Mouse (Mus musculus) stomach, embryonic 16.5 days (tissue): ENCODE measurements around the gene Tcp10a. TPM values are rescaled to one million over a fixed set of nuclear protein-coding genes. Genes with fewer than 3 reads are reported as not detected.
"Not testable (repeated sequence)": the region's sequence is repeated elsewhere in the genome, so short reads cannot be mapped to it uniquely, and the experiment has no call there.

Experiments
- ATAC-seq: fragments of 200-750 bp; cut with Nextera tagmentation; 2 replicates; pipeline ENCODE4 v1.8.0; 2017; ENCODE audit warnings: moderate number of reproducible peaks, moderate TSS enrichment; ENCODE audit not compliant: insufficient read depth, low FRiP score
- H3K27ac ChIP-seq: fragments of 300-500 bp; sonication (generic); 2 replicates; pipeline ENCODE4 v1.5.1; 2014; ENCODE audit warnings: low read length
- H3K27me3 ChIP-seq: fragments of 300-500 bp; sonication (generic); 2 replicates; pipeline ENCODE4 v1.6.1; 2014; ENCODE audit warnings: low read length, control low read depth, mixed read lengths; ENCODE audit not compliant: control insufficient read depth, insufficient read depth
- H3K36me3 ChIP-seq: fragments of 300-500 bp; sonication (generic); 2 replicates; pipeline ENCODE4 v1.6.1; 2014; ENCODE audit warnings: low read length; ENCODE audit not compliant: control insufficient read depth, insufficient read depth
- H3K4me1 ChIP-seq: fragments of 300-500 bp; sonication (generic); 2 replicates; pipeline ENCODE4 v1.6.1; 2014; ENCODE audit warnings: low read length, control low read depth, mixed read lengths; ENCODE audit not compliant: control insufficient read depth, insufficient read depth
- H3K4me2 ChIP-seq: fragments of 300-500 bp; sonication (generic); 2 replicates; pipeline ENCODE4 v1.6.1; 2014; ENCODE audit warnings: low read depth, low read length, mixed read lengths
- H3K4me3 ChIP-seq: fragments of 300-500 bp; sonication (generic); replicated peaks from 2 replicates; pipeline ENCODE4 v1.5.1; 2014; ENCODE audit warnings: mild to moderate bottlenecking, low read length
- H3K9ac ChIP-seq: fragments of 300-500 bp; sonication (generic); 2 replicates; pipeline ENCODE4 v1.6.1; 2014; ENCODE audit warnings: low read length
- H3K9me3 ChIP-seq: fragments of 300-500 bp; sonication (generic); replicated peaks from 2 replicates; pipeline ENCODE4 v1.6.1; 2016; ENCODE audit warnings: low read length, control low read depth; ENCODE audit not compliant: control insufficient read depth
- WGBS: fragments of 180-500 bp; shearing (Covaris S2); extraction: QIAGEN DNeasy Blood & Tissue Kit; methylation state at CpG from one replicate; pipeline ENCODE4 v1.1.7; 2014; 5-methylcytosine and 5-hydroxymethylcytosine counted together
- polyA plus RNA-seq: library from polyadenylated mRNA; unstranded; fragments of >200 nt; fragmentation: Nextera tagmentation; extraction: Ambion mirVana; gene quantifications from 2 replicates; pipeline ENCODE4 v1.2.1, GENCODE M21; 2015

Tcp10a gene
- not detected in 2 replicates for polyA plus RNA-seq

GRCm38 (mm10) chr17:7324346-7324745, at the start of gene Tcp10a:
Tcp10a (plus strand) TSS chr17:7324646.
- not testable (repeated sequence) for H3K4me1 ChIP-seq, H3K36me3 ChIP-seq, ATAC-seq

GRCm38 (mm10) chr17:7278702-7279242, 45.7 kb upstream of the Tcp10a start:
- 89% methylated on average over 15 of the region's 15 CpGs for WGBS
- no peak overlapping the region for H3K4me2 ChIP-seq

More at GRCm38 (mm10) chr17:7324346-7324745, at the start of gene Tcp10a:
- not testable (repeated sequence) for H3K9ac ChIP-seq, H3K4me2 ChIP-seq, H3K27ac ChIP-seq, H3K4me3 ChIP-seq, H3K27me3 ChIP-seq, H3K9me3 ChIP-seq
- 88% methylated on average over 3 of the region's 5 CpGs for WGBS

GRCm38 (mm10) chr17:7279251-7279650, 45.2 kb upstream of the Tcp10a start:
- no peaks in the 10 kb centered on the region for H3K36me3 ChIP-seq
- no peak overlapping the region for H3K4me2 ChIP-seq
- ATAC-seq: no peak
- no peak overlapping the region for H3K9ac ChIP-seq
- no peaks in the 10 kb centered on the region for H3K9me3 ChIP-seq
- no peak overlapping the region for H3K4me3 ChIP-seq
- WGBS: 88% methylated on average over 9 of the region's 9 CpGs
- H3K4me1 ChIP-seq: peaks cover 6% of the 10 kb centered on the region
- no peaks in the 10 kb centered on the region for H3K27me3 ChIP-seq
- H3K27ac ChIP-seq: no peak overlapping the region

More at GRCm38 (mm10) chr17:7278702-7279242, 45.7 kb upstream of the Tcp10a start:
- no peaks in the 10 kb centered on the region for H3K9me3 ChIP-seq
- ATAC-seq: no peak
- no peak overlapping the region for H3K9ac ChIP-seq
- H3K4me1 ChIP-seq: peaks cover 4% of the 10 kb centered on the region; the same call in 1 of the 2 replicates
- H3K27ac ChIP-seq: no peak overlapping the region
- H3K27me3 ChIP-seq: no peaks in the 10 kb centered on the region
- no peaks in the 10 kb centered on the region for H3K36me3 ChIP-seq
- H3K4me3 ChIP-seq: no peak overlapping the region

GRCm38 (mm10) chr17:7284297-7284910, 40.0 kb upstream of the Tcp10a start:
- peak; percentile 56; the same call in 1 of the 2 replicates for ATAC-seq
- WGBS: 51% methylated on average over 8 of the region's 8 CpGs
- peak overlapping the region; percentile 39 for H3K27ac ChIP-seq

GRCm38 (mm10) chr17:7285292-7285691, 39.2 kb upstream of the Tcp10a start:
- H3K4me1 ChIP-seq: peaks cover 12% of the 10 kb centered on the region
- 60% methylated on average over 12 of the region's 12 CpGs for WGBS
- no peak overlapping the region for H3K4me2 ChIP-seq
- H3K9me3 ChIP-seq: no peaks in the 10 kb centered on the region
- H3K9ac ChIP-seq: no peak overlapping the region
- peak overlapping the region; percentile 39; the same call in 1 of the 2 replicates for H3K27ac ChIP-seq
- no peak overlapping the region for H3K4me3 ChIP-seq
- ATAC-seq: no peak
- no peaks in the 10 kb centered on the region for H3K27me3 ChIP-seq
- H3K36me3 ChIP-seq: no peaks in the 10 kb centered on the region

More at GRCm38 (mm10) chr17:7284297-7284910, 40.0 kb upstream of the Tcp10a start:
- Histone ChIP-seq H3K9me3 (no peaks in the 10 kb centered on the region), H3K4me1 (peaks cover 12% of the 10 kb centered on the region), H3K36me3 (no peaks in the 10 kb centered on the region), H3K9ac (no peak overlapping the region), H3K27me3 (no peaks in the 10 kb centered on the region), H3K4me3 (no peak overlapping the region), H3K4me2 (no peak overlapping the region)

GRCm38 (mm10) chr17:7286422-7287050, 37.9 kb upstream of the Tcp10a start:
- H3K4me2 ChIP-seq: no peak overlapping the region
- no peaks in the 10 kb centered on the region for H3K27me3 ChIP-seq
- H3K36me3 ChIP-seq: no peaks in the 10 kb centered on the region
- H3K27ac ChIP-seq: no peak overlapping the region
- no peak overlapping the region for H3K9ac ChIP-seq
- H3K4me3 ChIP-seq: no peak overlapping the region
- no peak for ATAC-seq
- WGBS: 78% methylated on average over 12 of the region's 12 CpGs
- H3K4me1 ChIP-seq: peaks cover 12% of the 10 kb centered on the region
- no peaks in the 10 kb centered on the region for H3K9me3 ChIP-seq

- no peaks in the 10 kb centered on the region for H3K36me3 ChIP-seq
Measured at GRCm38 (mm10) chr17:7292012-7292684, 32.3 kb upstream of the Tcp10a start.

GRCm38 (mm10) chr17:7306278-7307196, 17.9 kb upstream of the Tcp10a start:
- not testable (repeated sequence) for H3K4me2 ChIP-seq, H3K27ac ChIP-seq, H3K9me3 ChIP-seq, H3K4me3 ChIP-seq, H3K36me3 ChIP-seq, H3K27me3 ChIP-seq, H3K4me1 ChIP-seq, H3K9ac ChIP-seq
- WGBS: 58% methylated on average over 8 of the region's 8 CpGs
- ATAC-seq: peak; percentile 76; the same call in 1 of the 2 replicates

More at GRCm38 (mm10) chr17:7292012-7292684, 32.3 kb upstream of the Tcp10a start:
- Histone ChIP-seq H3K4me2 (no peak overlapping the region), H3K4me3 (no peak overlapping the region), H3K27me3 (no peaks in the 10 kb centered on the region), H3K4me1 (no peaks in the 10 kb centered on the region), H3K9me3 (no peaks in the 10 kb centered on the region), H3K9ac (no peak overlapping the region), H3K27ac (no peak overlapping the region)
- ATAC-seq: no peak
- WGBS: 76% methylated on average over 11 of the region's 11 CpGs
